Mouse (Mus musculus) ES-Bruce4 (cell line): Measurements from ENCODE around the gene Vgll4.

ENCODE experiments used
- CTCF ChIP-seq: IDR thresholded peaks from one replicate; pipeline ENCODE4 v1.8.1; 2011; ENCODE audit warnings: low read depth, low read length
- EP300 ChIP-seq: IDR thresholded peaks from 2 replicates; pipeline ENCODE4 v1.6.1; 2011; ENCODE audit warnings: low read depth, low read length; ENCODE audit not compliant: insufficient read depth

- no peak for TF ChIP-seq EP300
- TF ChIP-seq CTCF: no peak
These were observed 38.3 kb downstream of the Vgll4 start for GRCm38 (mm10) chr6:114931212-114932115.
